Mouse (Mus musculus) CH12.LX (cell line): ENCODE results near the gene Rgn. TPM values are rescaled to one million over a fixed set of nuclear protein-coding genes. Genes with fewer than 3 reads are reported as not detected.

Experiments
- DNase-seq: peaks from one replicate; pipeline ENCODE4 v3.0.0-alpha.2; 2013; ENCODE audit errors: extremely low read depth
- H3K27ac ChIP-seq: 2 replicates; pipeline ENCODE4 v1.5.1; 2012; ENCODE audit warnings: low read depth, mild to moderate bottlenecking, control low read depth, moderate library complexity; ENCODE audit not compliant: insufficient read depth
- H3K27me3 ChIP-seq: replicated peaks from 2 replicates; pipeline ENCODE3; 2012; ENCODE audit warnings: inconsistent platforms
- H3K36me3 ChIP-seq, 2 experiments: replicated peaks in 1 of 2; 2 replicates each; pipeline versions ENCODE3 to v1.6.1; 2012; ENCODE audit warnings: inconsistent platforms in 1 of 2, low read length in 1 of 2, mild to moderate bottlenecking in 1 of 2, mixed read lengths in 1 of 2, moderate library complexity in 1 of 2; ENCODE audit not compliant: control insufficient read depth in 1 of 2, insufficient read depth in 1 of 2
- H3K4me1 ChIP-seq, 2 experiments: 2 replicates each; pipeline ENCODE4 v1.6.1; 2012; ENCODE audit warnings: inconsistent platforms in 1 of 2, moderate library complexity in 1 of 2; ENCODE audit not compliant: insufficient read depth in 2 of 2, control insufficient read depth in 1 of 2
- H3K4me2 ChIP-seq: 2 replicates; pipeline ENCODE4 v1.6.1; 2012; ENCODE audit warnings: low read depth, mild to moderate bottlenecking, control low read depth; ENCODE audit not compliant: poor library complexity, insufficient read depth, severe bottlenecking
- H3K4me3 ChIP-seq, 3 experiments: fragments of 150-350 bp in 1 of 3; sonication (generic) in 1 of 3; replicated peaks in 1 of 3; 2 replicates each; pipeline versions ENCODE3 to v1.5.1; 2011 to 2012; ENCODE audit warnings: low read depth in 2 of 3, low read length in 2 of 3, mild to moderate bottlenecking in 2 of 3, moderate library complexity in 2 of 3, control low read depth in 1 of 3, improper control_type of control experiment in 1 of 3, inconsistent platforms in 1 of 3, mixed read lengths in 1 of 3; ENCODE audit not compliant: poor library complexity in 1 of 3
- H3K79me2 ChIP-seq: replicated peaks from 2 replicates; pipeline ENCODE4 v1.6.1; 2012; ENCODE audit warnings: mild to moderate bottlenecking, moderate library complexity; ENCODE audit not compliant: control insufficient read depth, poor library complexity, insufficient read depth, severe bottlenecking; ENCODE audit errors: extremely low read depth
- H3K9ac ChIP-seq: 2 replicates; pipeline ENCODE4 v1.6.1; 2012; ENCODE audit warnings: low read depth, mild to moderate bottlenecking, control low read depth, moderate library complexity; ENCODE audit not compliant: insufficient read depth
- H3K9me3 ChIP-seq: replicated peaks from 2 replicates; pipeline ENCODE3; 2012; ENCODE audit warnings: low read length, inconsistent platforms, mixed read lengths
- BHLHE40 ChIP-seq: IDR thresholded peaks from 2 replicates; pipeline ENCODE4 v1.6.1; 2011; ENCODE audit warnings: mild to moderate bottlenecking, low read depth, low read length, improper control_type of control experiment
- CHD2 ChIP-seq: IDR thresholded peaks from 2 replicates; pipeline ENCODE4 v1.6.1; 2011; ENCODE audit warnings: low read length, improper control_type of control experiment
- CTCF ChIP-seq, 2 experiments: IDR thresholded peaks in 1 of 2; conservative IDR thresholded peaks in 1 of 2; 2 replicates each; pipeline ENCODE4 v1.5.1; 2011 to 2012; ENCODE audit warnings: low read depth in 2 of 2, low read length in 2 of 2, improper control_type of control experiment in 1 of 2, inconsistent platforms in 1 of 2, mild to moderate bottlenecking in 1 of 2, moderate library complexity in 1 of 2
- EP300 ChIP-seq: IDR thresholded peaks from 2 replicates; pipeline ENCODE4 v1.6.1; 2011; ENCODE audit warnings: low read length, improper control_type of control experiment
- ETS1 ChIP-seq: conservative IDR thresholded peaks from 2 replicates; pipeline ENCODE4 v1.6.1; 2012; ENCODE audit warnings: low read depth, mild to moderate bottlenecking, inconsistent platforms, low read length, improper control_type of control experiment, moderate library complexity
- IRF4 ChIP-seq: IDR thresholded peaks from 2 replicates; pipeline ENCODE4 v1.6.1; 2014; ENCODE audit warnings: low read depth, mild to moderate bottlenecking, inconsistent platforms, low read length, improper control_type of control experiment
- JUND ChIP-seq: conservative IDR thresholded peaks from 2 replicates; pipeline ENCODE4 v1.6.1; 2011; ENCODE audit warnings: low read depth, low read length, improper control_type of control experiment
- MAX ChIP-seq: IDR thresholded peaks from 2 replicates; pipeline ENCODE4 v1.6.1; 2011; ENCODE audit warnings: low read length, improper control_type of control experiment
- MEF2A ChIP-seq: IDR thresholded peaks from 2 replicates; pipeline ENCODE4 v1.6.1; 2014; ENCODE audit warnings: low read depth, mild to moderate bottlenecking, inconsistent platforms, low read length, improper control_type of control experiment, borderline replicate concordance
- MXI1 ChIP-seq: IDR thresholded peaks from 2 replicates; pipeline ENCODE4 v1.6.1; 2011; ENCODE audit warnings: mild to moderate bottlenecking, low read depth, low read length, improper control_type of control experiment
- NELFE ChIP-seq: IDR thresholded peaks from 2 replicates; pipeline ENCODE4 v1.6.1; 2011; ENCODE audit warnings: low read depth, low read length, improper control_type of control experiment
- NRF1 ChIP-seq: IDR thresholded peaks from 2 replicates; pipeline ENCODE4 v1.6.1; 2014; ENCODE audit warnings: low read depth, mild to moderate bottlenecking, inconsistent platforms, low read length, improper control_type of control experiment, moderate library complexity
- PAX5 ChIP-seq: IDR thresholded peaks from 2 replicates; pipeline ENCODE4 v1.6.1; 2012; ENCODE audit warnings: low read length, inconsistent platforms, mixed read lengths
- RAD21 ChIP-seq: IDR thresholded peaks from 2 replicates; pipeline ENCODE4 v1.6.1; 2011; ENCODE audit warnings: low read depth, mild to moderate bottlenecking, low read length, improper control_type of control experiment, moderate library complexity
- RCOR1 ChIP-seq: conservative IDR thresholded peaks from 2 replicates; pipeline ENCODE4 v1.6.1; 2012; ENCODE audit warnings: low read depth, mild to moderate bottlenecking, inconsistent platforms, low read length, improper control_type of control experiment
- SIN3A ChIP-seq: IDR thresholded peaks from 2 replicates; pipeline ENCODE4 v1.6.1; 2012; ENCODE audit warnings: low read length, improper control_type of control experiment, inconsistent platforms
- TBP ChIP-seq: conservative IDR thresholded peaks from 2 replicates; pipeline ENCODE4 v1.6.1; 2011; ENCODE audit warnings: low read depth, low read length, improper control_type of control experiment
- UBTF ChIP-seq: IDR thresholded peaks from 2 replicates; pipeline ENCODE4 v1.6.1; 2012; ENCODE audit warnings: low read depth, mild to moderate bottlenecking, inconsistent platforms, low read length, improper control_type of control experiment, moderate library complexity
- ZC3H11A ChIP-seq: IDR thresholded peaks from 2 replicates; pipeline ENCODE4 v1.6.1; 2012; ENCODE audit warnings: low read depth, mild to moderate bottlenecking, inconsistent platforms, low read length, improper control_type of control experiment
- dilution Hi-C: fragments of 300-500 bp; cut with MboI; formaldehyde crosslinking; loops from 2 replicates; pipeline ENCODE4 v1.14.3; 2020; ENCODE audit warnings: low sequenced_read_pairs; ENCODE audit not compliant: extremely low pct_unique_long_range_greater_than_20kb, extremely low pct_ligation_motif_present
- in situ Hi-C: fragments of 300-500 bp; cut with MboI; formaldehyde crosslinking; loops from 3 replicates; pipeline ENCODE4 v1.14.3; 2019; ENCODE audit warnings: low sequenced_read_pairs, low pct_ligation_motif_present, low pct_unique_long_range_greater_than_20kb, mixed read lengths
- polyA plus RNA-seq: library from polyadenylated mRNA; unstranded; fragments of >175 nt; gene quantifications from 2 replicates; pipeline ENCODE4 v1.2.1, GENCODE M21; 2012; ENCODE audit warnings: low read depth; ENCODE audit not compliant: insufficient read length
- total RNA-seq, 2 experiments: library from RNA; depleted of rRNA; stranded (reverse); fragments of 300-350 nt in 1 of 2; fragments of >200 nt in 1 of 2; gene quantifications; 2 replicates each; pipeline ENCODE4 v1.2.3; 2012 to 2014

Gene Rgn
- total and polyA plus RNA-seq, 3 experiments = not detected

- Histone ChIP-seq H3K36me3 (no peaks in the 10 kb centered on the region), H3K4me3 (no peak overlapping the region), H3K79me2 (no peaks in the 10 kb centered on the region), H3K9me3 (no peaks in the 10 kb centered on the region), H3K27ac (no peak overlapping the region), H3K4me2 (no peak overlapping the region), H3K4me1 (no peaks in the 10 kb centered on the region), H3K9ac (no peak overlapping the region), H3K27me3 (no peaks in the 10 kb centered on the region)
- dilution Hi-C loops (no loop called here), in situ Hi-C loops (no loop called here)
- TF ChIP-seq RAD21 (no peak), ZC3H11A (no peak), SIN3A (no peak), JUND (no peak), NELFE (no peak), TBP (no peak)
- DNase-seq = no peak
These were observed 2.0 kb upstream of the Rgn start for GRCm38 (mm10) chrX:20547609-20548008.

- no peaks in the 10 kb centered on the region for H3K4me1 ChIP-seq
- H3K79me2 ChIP-seq = no peaks in the 10 kb centered on the region
- no peak for DNase-seq
- in situ Hi-C loops (no loop called here), dilution Hi-C loops (no loop called here)
- H3K27me3 ChIP-seq = no peaks in the 10 kb centered on the region
- no peak overlapping the region for H3K4me3 ChIP-seq
- no peak for TF ChIP-seq RCOR1
- no peak for TF ChIP-seq EP300
- TF ChIP-seq MEF2A = no peak
- TF ChIP-seq, all 38 proteins: peak for 0
- Histone ChIP-seq H3K9ac (no peak overlapping the region), H3K27ac (no peak overlapping the region), H3K4me2 (no peak overlapping the region), H3K36me3 (no peaks in the 10 kb centered on the region), H3K9me3 (no peaks in the 10 kb centered on the region)
These were observed 1.3 kb upstream of the Rgn start for GRCm38 (mm10) chrX:20548011-20548879.

- no peaks in the 10 kb centered on the region for H3K4me1 ChIP-seq
- no peak overlapping the region for H3K27ac ChIP-seq
- no peaks in the 10 kb centered on the region for H3K27me3 ChIP-seq
- no peak overlapping the region for H3K4me2 ChIP-seq
- TF ChIP-seq IRF4 = no peak
- TF ChIP-seq CTCF (conservative IDR thresholded peaks at IDR 0.05 in 1 of 2, IDR thresholded peaks at IDR 0.05 in 1 of 2; ENCODE audit: low read depth in 2 of 2, low read length in 2 of 2) = no peak
- TF ChIP-seq MXI1 = no peak
- no peak for TF ChIP-seq MAX
- no peak for TF ChIP-seq NRF1
- no peak for TF ChIP-seq ETS1
- no peak for TF ChIP-seq CHD2
- TF ChIP-seq NELFE = no peak
- TF ChIP-seq BHLHE40 = no peak
- no peak for TF ChIP-seq UBTF
- no peak for TF ChIP-seq PAX5
- in situ Hi-C loops = no loop called here
- no peak for DNase-seq
- H3K9ac ChIP-seq = no peak overlapping the region
- dilution Hi-C loops = no loop called here
- H3K4me3 ChIP-seq = no peak overlapping the region
- H3K79me2 ChIP-seq = no peaks in the 10 kb centered on the region
- no peaks in the 10 kb centered on the region for H3K9me3 ChIP-seq
- H3K36me3 ChIP-seq = no peaks in the 10 kb centered on the region
These were observed 627 bp upstream of the Rgn start for GRCm38 (mm10) chrX:20548880-20549440.
